Mouse (Mus musculus): ENCODE measurements around the gene Ly6g6c.

GRCm38 (mm10) chr17:35115046-35116019 is 50.1 kb downstream of the Ly6g6c start, which contains the start of gene Ly6g5b:
- TF ChIP-seq CTCF (IDR thresholded peaks at IDR 0.05; ENCODE audit: extremely low read depth, insufficient read length, insufficient replicate concordance, low read depth, low read length) (peak; percentile 42; the same call in 1 of the 2 replicates), POLR2A (IDR thresholded peaks at IDR 0.05; ENCODE audit: low read depth, low read length) (no peak)
